Comparison of ENCODE assay signal across 21 mouse cellular contexts in genomic region chr6:32451851-32452250, GRCm38 (mm10).
DNase-seq lines count a peak whose midpoint lies in the region; TF ChIP-seq lines count a peak whose summit lies in the region.
"Had no signal": no experiment of that assay in that cellular context is flagged by ENCODE, and none has a peak within 500 bp of the region (broad histone marks: within the 10 kb centered on the region; RNA-seq: fewer than 3 reads in every experiment).

No protein-coding gene starts in this region.

- H3K4me3 ChIP-seq in layer of hippocampus, adult 2 months, result no peak overlapping the region
- H3K4me3 ChIP-seq in left cerebral cortex, adult 2 months, result no peak overlapping the region
- H3K4me3 ChIP-seq: forebrain, embryonic 10.5 days; forebrain, embryonic 13.5 days; heart, adult 2 months; heart, embryonic 10.5 days; heart, embryonic 13.5 days had no signal

- intact Hi-C loops in left cerebral cortex, adult 2 months (cut with DNase I), result no loop called here

- H3K27ac ChIP-seq in layer of hippocampus, adult 2 months, result peak overlapping the region; percentile 14; the same call in 1 of the 2 replicates
- peak overlapping the region; percentile 53 for H3K27ac ChIP-seq in left cerebral cortex, adult 2 months
- H3K27ac ChIP-seq: forebrain, embryonic 10.5 days; forebrain, embryonic 13.5 days; heart, adult 2 months; heart, embryonic 10.5 days; heart, embryonic 13.5 days; hindbrain, embryonic 14.5 days; hindbrain, postnatal 0 days had no signal

- no peak for TF ChIP-seq CTCF in layer of hippocampus, adult 2 months (conservative IDR thresholded peaks at IDR 0.05)
- TF ChIP-seq CTCF in left cerebral cortex, adult 2 months (IDR thresholded peaks at IDR 0.05), result no peak

- DNase-seq in layer of hippocampus, adult 2 months (ENCODE audit: low spot score in 2 of 2), result peak; percentile 23 to 75
- no peak for DNase-seq in layer of hippocampus, postnatal 25 days (ENCODE audit: extremely low spot score in 1 of 2, low spot score in 1 of 2)
- peak in 1 of 2 experiments; percentile 32 for DNase-seq in left cerebral cortex, adult 2 months (ENCODE audit: extremely low spot score in 1 of 2, low spot score in 2 of 2)
- no peak for DNase-seq in left cerebral cortex, adult 11 months (ENCODE audit: low spot score)
- peak; percentile 46 for DNase-seq in right cerebral cortex, postnatal 25 days
- DNase-seq in right cerebral cortex, postnatal 4 days, result no peak
- DNase-seq in cerebellum, postnatal 10 days, result no peak
- DNase-seq: cerebellum, adult 11-12 months; cerebellum, adult 8-10 months; cerebellum, postnatal 14 days; gastrocnemius, postnatal 10 days; gastrocnemius, postnatal 36 days; heart, adult 2 months; heart, postnatal 14 days; heart, postnatal 4 days had no signal

Comparison
In these comparisons a context has a peak if more than half of its experiments do, and no peak if none do; other contexts are left out.
1. DNase-seq: peak in layer of hippocampus, adult 2 months (2 of 2) and right cerebral cortex, postnatal 25 days (single experiment); none in layer of hippocampus, postnatal 25 days (0 of 2), left cerebral cortex, adult 11 months (single experiment), right cerebral cortex, postnatal 4 days (single experiment) and cerebellum, postnatal 10 days (0 of 2).